Mouse (Mus musculus) ES-Bruce4 (cell line): Measurements from ENCODE around the gene Slc19a3.
"Not testable (repeated sequence)": the region's sequence is repeated elsewhere in the genome, so short reads cannot be mapped to it uniquely, and the experiment has no call there.

Experiments
- CTCF ChIP-seq: IDR thresholded peaks from one replicate; pipeline ENCODE4 v1.8.1; 2011; ENCODE audit warnings: low read depth, low read length
- POLR2A ChIP-seq: IDR thresholded peaks from one replicate; pipeline ENCODE4 v1.8.1; 2011; ENCODE audit warnings: low read length; ENCODE audit not compliant: insufficient read depth

DNA sequence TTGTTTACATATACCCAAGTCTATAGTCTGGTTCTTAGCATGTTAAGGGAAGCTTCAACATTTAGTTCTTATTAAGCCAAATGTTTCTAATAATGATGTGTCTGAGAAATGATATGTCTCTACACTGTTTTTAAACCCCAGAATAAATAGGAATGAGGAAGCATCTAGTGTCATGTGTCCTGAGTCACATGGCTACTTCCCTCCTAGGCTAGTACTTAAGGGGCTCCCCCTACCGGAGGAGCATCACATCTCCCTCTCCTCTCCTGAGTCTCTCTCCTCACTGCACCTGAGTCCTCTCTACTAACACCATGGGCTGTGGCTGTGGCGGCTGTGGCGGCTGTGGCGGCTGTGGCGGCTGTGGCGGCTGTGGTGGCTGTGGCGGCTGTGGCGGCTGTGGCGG is 37.9 kb downstream of the Slc19a3 start, which contains the start of gene Gm47959:
- not testable (repeated sequence) for TF ChIP-seq CTCF, POLR2A
